Mouse (Mus musculus) neural tube, embryonic 15.5 days (tissue): ENCODE measurements around the gene Capn11. TPM values are rescaled to one million over a fixed set of nuclear protein-coding genes. Genes with fewer than 3 reads are reported as not detected.
A peak's percentile ranks its signal among the peaks of the same experiment; 100 is the strongest.

Source experiments
- ATAC-seq: fragments of 200-750 bp; cut with Nextera tagmentation; 2 replicates; pipeline ENCODE4 v1.8.0; 2017; ENCODE audit warnings: mild to moderate bottlenecking, moderate TSS enrichment, moderate library complexity; ENCODE audit not compliant: low FRiP score
- H3K27ac ChIP-seq: fragments of 300-500 bp; sonication (generic); replicated peaks from 2 replicates; pipeline ENCODE4 v1.5.1; 2015; ENCODE audit warnings: mild to moderate bottlenecking, inconsistent platforms
- H3K27me3 ChIP-seq: fragments of 300-500 bp; sonication (generic); replicated peaks from 2 replicates; pipeline ENCODE4 v1.6.1; 2015; ENCODE audit warnings: inconsistent platforms
- H3K36me3 ChIP-seq: fragments of 300-500 bp; sonication (generic); 2 replicates; pipeline ENCODE4 v1.6.1; 2015; ENCODE audit warnings: inconsistent platforms
- H3K4me1 ChIP-seq: fragments of 300-500 bp; sonication (generic); 2 replicates; pipeline ENCODE4 v1.6.1; 2015; ENCODE audit warnings: inconsistent platforms
- H3K4me2 ChIP-seq: fragments of 300-500 bp; sonication (generic); 2 replicates; pipeline ENCODE4 v1.6.1; 2015; ENCODE audit warnings: inconsistent platforms, mild to moderate bottlenecking, moderate library complexity
- H3K4me3 ChIP-seq: fragments of 300-500 bp; sonication (generic); replicated peaks from 2 replicates; pipeline ENCODE4 v1.5.1; 2015; ENCODE audit warnings: mild to moderate bottlenecking, inconsistent platforms
- H3K9ac ChIP-seq: fragments of 300-500 bp; sonication (generic); replicated peaks from 2 replicates; pipeline ENCODE4 v1.6.1; 2015; ENCODE audit warnings: mild to moderate bottlenecking, inconsistent platforms
- H3K9me3 ChIP-seq: fragments of 300-500 bp; sonication (generic); replicated peaks from 2 replicates; pipeline ENCODE4 v1.6.1; 2016; ENCODE audit warnings: inconsistent platforms
- WGBS: fragments of 180-500 bp; shearing (Covaris S2); methylation state at CpG from one replicate; pipeline ENCODE4 v1.1.7; 2015; ENCODE audit warnings: mixed read lengths; 5-methylcytosine and 5-hydroxymethylcytosine counted together
- polyA plus RNA-seq: library from polyadenylated mRNA; unstranded; fragments of >200 nt; fragmentation: Nextera tagmentation; extraction: Ambion mirVana; gene quantifications from 2 replicates; pipeline ENCODE4 v1.2.1, GENCODE M21; 2015

Capn11 gene
- polyA plus RNA-seq, 1 experiment from 2014 or later: 1.2 TPM

DNA sequence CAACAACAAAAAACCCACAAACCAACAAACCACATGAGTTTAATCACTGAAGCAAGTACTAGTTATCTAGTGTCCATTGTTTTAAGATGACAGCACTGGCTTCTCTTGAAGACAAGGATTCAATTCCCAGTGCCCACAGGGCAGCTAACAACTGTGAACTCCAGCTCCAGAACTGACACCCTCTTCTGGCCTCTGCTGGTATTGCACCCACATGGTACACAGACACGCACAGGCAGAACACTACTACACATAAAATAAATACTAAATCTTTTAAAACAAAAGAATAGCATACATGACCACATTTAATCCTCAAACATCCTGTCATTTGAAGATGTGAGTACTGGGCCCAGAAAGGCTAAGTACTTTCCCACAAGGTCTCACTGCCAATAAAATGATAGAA, 22.5 kb upstream of the Capn11 start:
- no peak for ATAC-seq
- peaks cover 31% of the 10 kb centered on the region for H3K4me1 ChIP-seq
- H3K4me3 ChIP-seq: no peak overlapping the region
- no peak overlapping the region for H3K4me2 ChIP-seq
- no peak overlapping the region for H3K27ac ChIP-seq
- no peaks in the 10 kb centered on the region for H3K9me3 ChIP-seq
- peaks cover 14% of the 10 kb centered on the region for H3K36me3 ChIP-seq
- 92% methylated on average over 1 of the region's 1 CpGs for WGBS
- no peaks in the 10 kb centered on the region for H3K27me3 ChIP-seq
- no peak overlapping the region for H3K9ac ChIP-seq

DNA sequence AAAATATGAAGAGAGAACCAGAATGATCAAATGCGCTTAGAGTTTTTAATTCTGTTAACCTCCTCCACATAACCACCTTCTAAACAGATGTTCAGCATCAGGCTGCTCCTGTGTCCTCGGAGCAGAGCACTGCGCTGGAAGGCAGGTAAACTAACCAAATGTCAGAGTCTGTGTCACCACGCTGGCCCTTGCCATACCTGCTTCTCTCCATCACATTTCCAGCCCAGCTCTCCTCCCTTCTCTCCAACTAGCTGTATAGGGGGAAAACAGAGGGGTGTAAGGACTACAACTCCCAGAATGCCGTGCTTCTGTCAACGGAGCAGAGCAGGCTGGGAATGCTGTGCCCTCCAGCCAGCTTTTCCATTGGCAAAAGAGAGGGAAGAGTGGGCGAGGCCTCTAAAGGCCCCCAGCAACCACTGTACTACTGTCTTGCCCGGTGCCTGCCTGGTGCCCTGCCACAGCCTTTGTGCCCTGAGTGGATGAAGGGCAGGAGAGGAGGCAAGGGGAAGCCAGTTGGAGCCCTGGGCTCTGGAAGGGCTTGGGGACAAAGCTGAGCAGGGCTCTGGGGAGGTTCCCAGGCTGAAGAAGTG, 21.4 kb upstream of the Capn11 start:
- peak overlapping the region; percentile 84 for H3K27ac ChIP-seq
- H3K4me1 ChIP-seq: peaks cover 30% of the 10 kb centered on the region
- H3K9me3 ChIP-seq: no peaks in the 10 kb centered on the region
- ATAC-seq: peak; percentile 62
- peak overlapping the region; percentile 23 for H3K4me3 ChIP-seq
- peak overlapping the region; percentile 41; the same call in 1 of the 2 replicates for H3K9ac ChIP-seq
- WGBS: 56% methylated on average over 8 of the region's 8 CpGs
- no peaks in the 10 kb centered on the region for H3K27me3 ChIP-seq
- peaks cover 25% of the 10 kb centered on the region for H3K36me3 ChIP-seq
- peak overlapping the region; percentile 54 for H3K4me2 ChIP-seq

DNA sequence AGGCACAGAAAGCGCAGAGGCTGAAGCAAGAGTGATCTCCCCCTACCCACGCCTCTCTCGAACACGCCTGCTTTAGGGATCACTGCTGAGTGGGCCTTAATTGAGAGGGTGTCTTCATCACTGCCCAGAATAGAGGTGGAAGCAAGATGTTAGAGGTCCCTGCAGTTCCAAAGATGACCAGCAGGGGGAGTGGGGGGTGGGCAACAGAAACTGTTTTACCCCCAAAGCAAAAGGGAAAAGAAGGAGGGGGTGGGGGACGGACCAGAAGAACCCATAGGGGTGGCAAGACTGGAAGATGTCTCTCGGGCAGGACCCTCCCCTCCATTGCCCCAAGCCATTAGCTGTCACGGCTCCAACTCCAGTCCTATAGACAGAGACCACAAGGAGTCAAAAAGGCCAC, 19.0 kb upstream of the Capn11 start:
- ATAC-seq: no peak
- H3K36me3 ChIP-seq: peaks cover 43% of the 10 kb centered on the region

DNA sequence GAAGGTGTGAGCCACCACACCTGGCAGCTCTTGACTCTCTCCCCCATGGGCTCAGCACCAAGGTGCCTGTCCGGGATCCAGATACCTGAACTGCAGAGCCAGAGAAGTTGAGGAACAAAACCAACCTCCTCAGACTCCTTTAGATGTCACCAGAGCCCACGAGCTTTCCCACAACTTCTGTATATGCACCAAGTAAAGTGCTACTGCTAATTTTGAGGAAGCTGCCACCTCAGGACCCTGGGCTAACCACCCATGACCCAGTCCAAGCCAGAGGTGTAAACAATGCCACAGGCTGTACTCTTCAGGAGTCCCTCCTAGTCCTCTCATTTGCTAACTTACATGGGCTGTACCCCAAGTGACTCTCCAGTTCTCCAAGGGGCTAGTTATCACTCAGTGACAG, 13.5 kb upstream of the Capn11 start:
- no peaks in the 10 kb centered on the region for H3K9me3 ChIP-seq
- 98% methylated on average over 2 of the region's 2 CpGs for WGBS
- no peak for ATAC-seq

More for the DNA sequence above, 19.0 kb upstream of the Capn11 start:
- H3K27ac ChIP-seq: no peak overlapping the region
- peaks cover 12% of the 10 kb centered on the region for H3K4me1 ChIP-seq
- 42% methylated on average over 7 of the region's 7 CpGs for WGBS
- H3K4me3 ChIP-seq: no peak overlapping the region
- no peaks in the 10 kb centered on the region for H3K9me3 ChIP-seq
- H3K4me2 ChIP-seq: no peak overlapping the region
- no peaks in the 10 kb centered on the region for H3K27me3 ChIP-seq
- no peak overlapping the region for H3K9ac ChIP-seq

DNA sequence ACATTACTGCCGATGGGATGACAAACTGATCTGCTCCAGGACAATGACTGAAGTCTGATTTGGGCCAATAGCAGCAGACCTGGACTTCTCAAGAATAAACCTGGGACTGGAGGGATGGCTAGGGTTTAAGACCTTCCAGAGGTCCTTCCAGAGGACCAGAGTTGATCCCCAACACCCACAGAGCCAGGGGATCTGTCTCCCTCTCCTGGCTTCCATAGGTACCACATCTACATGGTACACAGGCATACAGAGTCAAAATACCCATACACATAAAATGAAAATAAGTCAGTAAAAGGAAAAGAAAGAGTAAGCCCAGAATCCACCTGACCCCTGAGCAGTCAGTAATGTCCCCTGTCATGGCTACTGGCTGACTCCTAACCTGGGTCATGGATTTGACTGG, 12.7 kb upstream of the Capn11 start:
- H3K27me3 ChIP-seq: no peaks in the 10 kb centered on the region
- H3K4me1 ChIP-seq: no peaks in the 10 kb centered on the region
- no peaks in the 10 kb centered on the region for H3K9me3 ChIP-seq
- 86% methylated on average over 1 of the region's 1 CpGs for WGBS
- ATAC-seq: no peak
- no peak overlapping the region for H3K27ac ChIP-seq
- H3K4me2 ChIP-seq: no peak overlapping the region
- peaks cover 80% of the 10 kb centered on the region for H3K36me3 ChIP-seq
- H3K4me3 ChIP-seq: no peak overlapping the region
- no peak overlapping the region for H3K9ac ChIP-seq

More for the DNA sequence above, 13.5 kb upstream of the Capn11 start:
- Histone ChIP-seq H3K36me3 (peaks cover 77% of the 10 kb centered on the region), H3K27me3 (no peaks in the 10 kb centered on the region), H3K4me3 (no peak overlapping the region), H3K9ac (no peak overlapping the region), H3K4me1 (no peaks in the 10 kb centered on the region), H3K27ac (no peak overlapping the region), H3K4me2 (no peak overlapping the region)

DNA sequence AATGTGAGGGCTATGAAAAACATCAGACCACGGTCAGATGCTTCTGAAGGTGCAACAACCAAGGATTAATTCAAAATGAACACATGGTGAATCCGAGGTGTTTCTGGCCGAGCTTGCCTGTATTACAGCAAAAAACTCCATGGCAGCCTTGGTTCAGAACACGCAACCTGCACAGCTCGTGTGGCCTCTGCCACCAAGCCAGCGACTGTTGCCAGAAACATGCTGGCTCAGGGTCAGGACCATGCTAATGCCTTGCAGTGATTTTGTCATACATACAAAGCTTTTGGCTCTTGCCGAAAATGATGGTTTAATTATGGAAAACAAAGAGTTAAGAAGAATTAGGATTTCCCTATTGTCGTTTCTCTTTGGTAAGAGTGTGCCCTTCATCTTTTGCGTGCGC, 8.9 kb upstream of the Capn11 start:
- ATAC-seq: no peak
- H3K9me3 ChIP-seq: no peaks in the 10 kb centered on the region
- H3K27me3 ChIP-seq: no peaks in the 10 kb centered on the region
- H3K4me3 ChIP-seq: no peak overlapping the region
- H3K36me3 ChIP-seq: peaks cover 81% of the 10 kb centered on the region
- H3K9ac ChIP-seq: no peak overlapping the region
- no peak overlapping the region for H3K4me2 ChIP-seq
- H3K4me1 ChIP-seq: peaks cover 3% of the 10 kb centered on the region; the same call in 1 of the 2 replicates
- no peak overlapping the region for H3K27ac ChIP-seq
- WGBS: 95% methylated on average over 10 of the region's 10 CpGs

DNA sequence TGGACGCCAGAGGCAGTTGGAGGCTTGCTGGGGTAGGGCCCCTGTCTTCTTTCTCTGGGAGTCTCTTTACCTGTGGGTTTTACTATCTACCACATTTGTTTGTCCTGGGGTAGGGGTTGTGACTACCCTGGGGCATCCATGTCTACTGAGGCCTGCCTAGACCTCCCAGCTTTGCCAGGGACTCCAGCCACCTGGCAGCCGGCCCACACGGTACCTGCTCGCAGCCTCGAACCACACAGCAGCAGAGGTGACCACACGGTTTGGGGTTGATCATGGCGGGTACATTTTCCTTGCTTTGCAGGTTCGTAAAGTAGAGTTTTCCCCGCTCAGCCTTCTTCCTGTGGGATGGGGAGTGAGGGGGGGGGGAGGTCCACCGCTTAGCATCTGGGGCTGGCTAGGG, 8.4 kb upstream of the Capn11 start:
- Histone ChIP-seq H3K27ac (no peak overlapping the region), H3K4me1 (peaks cover 3% of the 10 kb centered on the region; the same call in 1 of the 2 replicates), H3K9ac (no peak overlapping the region), H3K36me3 (peaks cover 81% of the 10 kb centered on the region), H3K4me2 (no peak overlapping the region), H3K4me3 (no peak overlapping the region), H3K9me3 (no peaks in the 10 kb centered on the region), H3K27me3 (no peaks in the 10 kb centered on the region)
- ATAC-seq: no peak
- WGBS: 89% methylated on average over 10 of the region's 10 CpGs

DNA sequence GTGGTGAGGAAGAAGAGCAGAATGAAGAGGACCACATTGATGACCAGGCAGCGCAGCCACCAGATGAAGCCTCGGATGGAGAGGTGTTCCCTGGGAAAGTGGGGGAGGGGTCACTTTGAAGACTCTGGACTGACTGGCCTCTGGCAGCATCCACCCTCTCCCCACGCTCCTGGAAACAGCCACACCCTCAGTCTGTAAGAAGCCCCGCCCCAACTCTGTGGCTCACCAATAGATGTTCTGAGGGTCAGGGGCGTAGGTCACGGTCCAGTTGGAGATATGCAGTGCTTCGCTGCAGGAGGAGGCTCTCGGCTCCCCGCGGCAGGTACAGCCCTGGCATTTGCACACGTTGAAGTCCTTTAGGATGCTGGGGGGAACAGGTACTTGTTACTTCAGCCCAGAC, 7.0 kb upstream of the Capn11 start:
- Histone ChIP-seq H3K27me3 (no peaks in the 10 kb centered on the region), H3K9me3 (no peaks in the 10 kb centered on the region), H3K4me3 (no peak overlapping the region), H3K9ac (no peak overlapping the region), H3K4me1 (peaks cover 3% of the 10 kb centered on the region; the same call in 1 of the 2 replicates), H3K36me3 (peaks cover 82% of the 10 kb centered on the region), H3K27ac (no peak overlapping the region), H3K4me2 (no peak overlapping the region)
- WGBS: 76% methylated on average over 11 of the region's 11 CpGs
- no peak for ATAC-seq

DNA sequence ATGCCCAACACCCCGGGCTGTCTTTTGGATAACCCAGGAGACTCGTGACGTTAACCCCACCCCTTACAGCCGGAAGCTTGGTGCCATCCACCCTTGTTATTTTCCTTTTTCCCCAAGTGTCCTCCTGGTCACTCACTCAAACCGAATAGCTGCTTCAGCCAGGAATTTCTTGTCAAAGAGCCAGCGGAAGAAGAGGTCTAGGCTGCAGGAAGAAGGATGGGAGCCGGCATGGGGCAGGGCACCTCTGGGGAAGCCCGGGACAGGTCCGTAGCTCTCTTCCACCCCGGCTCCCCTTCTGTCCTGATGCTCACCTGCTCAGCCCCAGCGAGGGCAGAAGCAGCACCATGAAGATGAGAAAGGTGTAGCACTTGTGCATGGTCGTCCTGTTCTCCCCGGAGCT, 5.5 kb upstream of the Capn11 start:
- H3K27me3 ChIP-seq: no peaks in the 10 kb centered on the region
- WGBS: 91% methylated on average over 13 of the region's 13 CpGs
- no peak overlapping the region for H3K27ac ChIP-seq
- no peaks in the 10 kb centered on the region for H3K9me3 ChIP-seq
- no peak overlapping the region for H3K4me2 ChIP-seq
- H3K4me1 ChIP-seq: peaks cover 3% of the 10 kb centered on the region; the same call in 1 of the 2 replicates
- peaks cover 75% of the 10 kb centered on the region for H3K36me3 ChIP-seq
- no peak overlapping the region for H3K4me3 ChIP-seq
- ATAC-seq: no peak
- no peak overlapping the region for H3K9ac ChIP-seq

DNA sequence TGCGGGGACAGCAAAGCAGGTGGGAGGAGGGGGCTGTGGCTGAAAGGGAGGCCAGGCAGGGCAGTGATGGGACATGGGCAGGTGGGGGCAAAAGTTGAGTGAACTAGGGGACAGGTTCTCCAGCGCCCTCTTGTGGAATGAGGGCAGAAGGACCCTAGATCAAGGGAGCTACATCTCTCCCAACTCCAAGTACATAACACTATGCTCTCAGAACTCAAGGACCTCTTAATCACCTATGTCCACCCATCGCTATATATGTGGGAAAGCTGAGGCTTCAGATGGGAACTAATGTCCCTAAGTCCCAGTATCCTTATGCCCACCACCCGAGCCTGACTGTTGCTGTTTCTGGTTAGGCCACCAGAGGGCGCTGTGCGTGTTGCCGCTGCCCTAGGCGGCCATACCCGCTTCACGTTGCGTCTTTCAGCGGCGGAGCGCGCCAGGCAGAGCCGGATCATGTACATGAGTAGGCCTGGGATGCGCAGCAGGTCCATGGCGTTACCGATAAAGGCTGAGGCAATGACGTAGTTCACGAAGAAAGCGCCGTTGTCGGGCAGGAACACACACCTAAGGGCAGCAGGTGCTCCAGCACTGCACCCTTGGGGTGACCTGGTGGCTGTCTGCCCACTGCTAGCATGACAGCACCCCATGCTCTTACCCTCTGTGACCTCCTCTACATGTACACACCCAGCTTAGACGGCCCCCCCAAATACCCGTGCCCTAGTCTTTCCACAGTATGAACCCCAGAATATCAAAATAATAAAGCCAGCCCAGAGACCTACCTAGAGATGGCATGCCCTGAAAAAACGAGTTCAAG, 4.2 kb upstream of the Capn11 start:
- Histone ChIP-seq H3K27ac (no peak overlapping the region), H3K4me2 (peak overlapping the region; percentile 29; the same call in 1 of the 2 replicates), H3K9me3 (no peaks in the 10 kb centered on the region), H3K9ac (no peak overlapping the region), H3K4me3 (no peak overlapping the region), H3K36me3 (peaks cover 65% of the 10 kb centered on the region), H3K27me3 (no peaks in the 10 kb centered on the region), H3K4me1 (peaks cover 3% of the 10 kb centered on the region; the same call in 1 of the 2 replicates)
- peak; percentile 55 for ATAC-seq
- 27% methylated on average over 27 of the region's 27 CpGs for WGBS

DNA sequence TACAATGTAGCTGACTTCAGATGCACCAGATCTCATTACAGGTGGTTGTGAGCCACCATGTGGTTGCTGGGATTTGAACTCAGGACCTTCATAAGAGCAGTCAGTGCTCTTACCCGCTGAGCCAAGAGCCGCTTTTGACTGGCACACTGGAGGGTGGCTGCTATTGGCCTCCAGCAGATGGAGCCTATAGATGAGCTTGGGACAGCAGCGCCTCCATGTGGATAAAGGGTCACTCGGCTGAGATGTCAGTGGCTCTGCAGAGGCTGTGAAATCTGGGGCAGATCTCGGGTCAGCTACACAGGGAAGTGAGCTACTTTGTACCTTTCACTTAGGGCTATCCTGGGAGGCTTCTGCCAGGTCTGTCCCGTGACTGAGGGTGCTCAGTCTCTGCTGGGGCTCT, 3.3 kb downstream of the Capn11 start:
- Histone ChIP-seq H3K4me2 (no peak overlapping the region), H3K36me3 (peaks cover under 1% of the 10 kb centered on the region; the same call in 1 of the 2 replicates), H3K4me1 (no peaks in the 10 kb centered on the region), H3K9me3 (no peaks in the 10 kb centered on the region), H3K27me3 (no peaks in the 10 kb centered on the region), H3K27ac (no peak overlapping the region), H3K4me3 (no peak overlapping the region), H3K9ac (no peak overlapping the region)
- WGBS: 37% methylated on average over 6 of the region's 6 CpGs
- ATAC-seq: no peak

DNA sequence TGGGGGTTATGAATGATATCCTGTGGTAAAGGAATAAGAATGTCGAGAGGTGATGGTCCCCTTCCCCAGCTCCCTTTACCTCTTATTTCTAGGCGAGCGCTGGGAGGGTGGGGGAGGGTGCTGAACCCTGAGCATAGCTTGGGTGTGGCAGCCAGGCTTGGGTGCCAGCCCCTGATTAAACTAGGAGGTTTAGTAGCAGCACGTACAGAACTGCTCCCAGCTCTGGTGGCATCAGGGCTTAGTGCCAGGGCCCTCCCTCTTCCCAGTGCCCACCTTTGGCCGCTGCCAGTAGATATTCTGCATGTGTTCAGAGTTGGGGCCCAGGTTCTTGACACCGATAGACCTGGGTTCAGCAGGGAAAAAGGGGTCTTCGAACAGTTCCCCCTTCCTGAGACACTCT, 5.9 kb downstream of the Capn11 start:
- 77% methylated on average over 7 of the region's 7 CpGs for WGBS
- no peak overlapping the region for H3K4me2 ChIP-seq
- H3K4me3 ChIP-seq: no peak overlapping the region
- no peaks in the 10 kb centered on the region for H3K4me1 ChIP-seq
- no peaks in the 10 kb centered on the region for H3K9me3 ChIP-seq
- H3K36me3 ChIP-seq: no peaks in the 10 kb centered on the region
- H3K27me3 ChIP-seq: no peaks in the 10 kb centered on the region
- H3K9ac ChIP-seq: no peak overlapping the region
- H3K27ac ChIP-seq: no peak overlapping the region
- ATAC-seq: no peak
